Mouse (Mus musculus) layer of hippocampus, adult 2 months (tissue): ENCODE results near the gene Slc24a3. TPM values are rescaled to one million over a fixed set of nuclear protein-coding genes. Genes with fewer than 3 reads are reported as not detected.
A peak's percentile ranks its signal among the peaks of the same experiment; 100 is the strongest.

Experiments used
- DNase-seq, 2 experiments: peaks; one replicate each; pipeline ENCODE4 v3.0.0; 2022; ENCODE audit warnings: low spot score in 2 of 2
- H3K27ac ChIP-seq: fragments of 200-600 bp; 2 replicates; pipeline ENCODE4 v1.8.1; 2022
- H3K4me3 ChIP-seq: fragments of 200-600 bp; 2 replicates; pipeline ENCODE4 v1.8.1; 2022; ENCODE audit warnings: mild to moderate bottlenecking
- CTCF ChIP-seq: fragments of 200-600 bp; conservative IDR thresholded peaks from 2 replicates; pipeline ENCODE4 v1.8.1; 2022; ENCODE audit warnings: antibody characterized with exemption, mild to moderate bottlenecking, moderate library complexity
- long read RNA-seq, 2 experiments: library from polyadenylated mRNA; stranded (forward); transcript quantifications; one replicate each; pipeline ENCODE4 v2.0.0; 2021; ENCODE audit warnings: borderline mapping rate in 2 of 2
- total RNA-seq, 2 experiments: library from RNA; stranded (reverse); gene quantifications; 2 replicates each; pipeline ENCODE4 v1.2.3; 2021

The Slc24a3 gene
- 100 to 1,000 TPM; 173 to 191 TPM for total RNA-seq
- long read RNA-seq, experiment 1, partial matches to known transcripts = 48 of 64 reads
- long read RNA-seq, experiment 1, other reads (novel, unspliced or antisense) = 16 of 64 reads
- long read RNA-seq, experiment 2, partial matches to known transcripts = 81 of 90 reads
- long read RNA-seq, experiment 2, other reads (novel, unspliced or antisense) = 9 of 90 reads

GRCm38 (mm10) chr2:145167664-145168360 is at the start of gene Slc24a3:
Gene Slc24a3, plus strand, starts transcription at chr2:145167754.
- peak; percentile 79 for TF ChIP-seq CTCF

GRCm38 (mm10) chr2:145117762-145118161 is 49.8 kb upstream of the Slc24a3 start:
- H3K4me3 ChIP-seq = no peak overlapping the region
- no peak overlapping the region for H3K27ac ChIP-seq
- TF ChIP-seq CTCF = no peak
- DNase-seq = no peak

More at GRCm38 (mm10) chr2:145167664-145168360, at the start of gene Slc24a3:
- peak within 1 kb of the TSS; percentile 76 for H3K4me3 ChIP-seq
- peak; percentile 76 to 82 for DNase-seq
- peak within 1 kb of the TSS; percentile 97 for H3K27ac ChIP-seq

GRCm38 (mm10) chr2:145127747-145128146 is 39.8 kb upstream of the Slc24a3 start:
- no peak overlapping the region for H3K27ac ChIP-seq
- no peak for TF ChIP-seq CTCF
- no peak for DNase-seq
- no peak overlapping the region for H3K4me3 ChIP-seq

GRCm38 (mm10) chr2:145136625-145137291 is 30.8 kb upstream of the Slc24a3 start:
- no peak for DNase-seq

GRCm38 (mm10) chr2:145150407-145150806 is 17.1 kb upstream of the Slc24a3 start:
- Histone ChIP-seq H3K4me3 (no peak overlapping the region), H3K27ac (no peak overlapping the region)
- no peak for TF ChIP-seq CTCF
- no peak for DNase-seq

More at GRCm38 (mm10) chr2:145136625-145137291, 30.8 kb upstream of the Slc24a3 start:
- no peak overlapping the region for H3K4me3 ChIP-seq
- TF ChIP-seq CTCF = no peak
- no peak overlapping the region for H3K27ac ChIP-seq

GRCm38 (mm10) chr2:145150821-145151220 is 16.7 kb upstream of the Slc24a3 start:
- DNase-seq = no peak
- H3K4me3 ChIP-seq = no peak overlapping the region

GRCm38 (mm10) chr2:145152281-145152680 is 15.3 kb upstream of the Slc24a3 start:
- H3K4me3 ChIP-seq = no peak overlapping the region
- no peak for DNase-seq
- H3K27ac ChIP-seq = no peak overlapping the region
- TF ChIP-seq CTCF = no peak

More at GRCm38 (mm10) chr2:145150821-145151220, 16.7 kb upstream of the Slc24a3 start:
- no peak overlapping the region for H3K27ac ChIP-seq
- TF ChIP-seq CTCF = no peak

- DNase-seq = peak in 1 of 2 experiments; percentile 28
Measured at GRCm38 (mm10) chr2:145158972-145159371, 8.6 kb upstream of the Slc24a3 start.

GRCm38 (mm10) chr2:145161046-145161700 is 6.4 kb upstream of the Slc24a3 start:
- Histone ChIP-seq H3K27ac (no peak overlapping the region), H3K4me3 (no peak overlapping the region)
- TF ChIP-seq CTCF = peak; percentile 98
- peak; percentile 72 to 89 for DNase-seq

More at GRCm38 (mm10) chr2:145158972-145159371, 8.6 kb upstream of the Slc24a3 start:
- no peak overlapping the region for H3K4me3 ChIP-seq
- no peak for TF ChIP-seq CTCF
- no peak overlapping the region for H3K27ac ChIP-seq

GRCm38 (mm10) chr2:145164086-145164485 is 3.5 kb upstream of the Slc24a3 start:
- no peak overlapping the region for H3K4me3 ChIP-seq
- no peak for DNase-seq
- TF ChIP-seq CTCF = no peak
- no peak overlapping the region for H3K27ac ChIP-seq

GRCm38 (mm10) chr2:145164562-145164961 is 3.0 kb upstream of the Slc24a3 start:
- DNase-seq = no peak
- Histone ChIP-seq H3K27ac (no peak overlapping the region), H3K4me3 (no peak overlapping the region)
- TF ChIP-seq CTCF = no peak

- Histone ChIP-seq H3K27ac (no peak overlapping the region), H3K4me3 (no peak overlapping the region)
- TF ChIP-seq CTCF = no peak
- no peak for DNase-seq
Measured at GRCm38 (mm10) chr2:145165076-145165475, 2.5 kb upstream of the Slc24a3 start.

GRCm38 (mm10) chr2:145165854-145166253 is 1.7 kb upstream of the Slc24a3 start:
- no peak for TF ChIP-seq CTCF
- no peak for DNase-seq
- Histone ChIP-seq H3K4me3 (no peak overlapping the region), H3K27ac (no peak overlapping the region)
